Mouse (Mus musculus) kidney, adult 18-20 months (tissue): ENCODE measurements at regions not wholly inside any gene's neighbourhood (a gene's known extent, or its start where the extent isn't known, plus 50 kb on each side); places are given as distances from the start of the nearest gene placed in this dataset.

ENCODE experiments used
- DNase-seq: peaks from one replicate; pipeline ENCODE4 v3.0.0; 2021

DNA sequence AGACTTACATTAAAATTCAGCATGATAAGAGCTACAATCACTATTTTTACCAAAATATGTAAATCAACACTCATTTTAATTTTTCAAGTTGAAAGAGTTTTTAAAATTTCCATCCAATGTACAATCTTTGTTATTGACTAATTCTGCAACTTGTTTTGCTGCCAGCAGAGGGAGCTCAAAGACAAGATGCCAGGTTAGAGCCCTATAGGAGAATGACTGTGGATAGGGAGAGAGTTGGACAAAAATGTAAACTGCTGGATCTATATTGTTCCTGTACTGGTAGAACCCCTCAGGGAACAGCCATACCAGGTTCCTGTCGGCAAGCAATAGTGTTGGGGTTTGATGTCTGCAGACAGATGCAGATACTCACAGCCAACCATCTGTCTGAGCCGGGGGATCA is 288.8 kb upstream of the 4930550L24Rik start:
- peak; percentile 10 for DNase-seq
